Mouse (Mus musculus) hindbrain, embryonic 14.5 days (tissue): ENCODE measurements around the gene Eea1. TPM values are rescaled to one million over a fixed set of nuclear protein-coding genes. Genes with fewer than 3 reads are reported as not detected.

Experiments used
- polyA plus RNA-seq: library from polyadenylated mRNA; unstranded; fragments of >200 nt; fragmentation: Nextera tagmentation; extraction: Ambion mirVana; gene quantifications from 2 replicates; pipeline ENCODE4 v1.2.1, GENCODE M21; 2014

Gene Eea1
- polyA plus RNA-seq, 1 experiment from 2014 or later: 29.3 TPM

Other genes starting within 250 kb of the Eea1 start
- not detected in 2 replicates for gene Gm33543, start 97.7 kb upstream of the Eea1 start, polyA plus RNA-seq
- not detected in 2 replicates for gene Gm5426, start 196.0 kb downstream of the Eea1 start, polyA plus RNA-seq